Mouse (Mus musculus) ES-Bruce4 (cell line): ENCODE measurements around the gene Marveld3.

Experiments used
- CTCF ChIP-seq: IDR thresholded peaks from one replicate; pipeline ENCODE4 v1.8.1; 2011; ENCODE audit warnings: low read depth, low read length
- POLR2A ChIP-seq: IDR thresholded peaks from one replicate; pipeline ENCODE4 v1.8.1; 2011; ENCODE audit warnings: low read length; ENCODE audit not compliant: insufficient read depth

GRCm38 (mm10) chr8:109945694-109946093, 16.3 kb downstream of the Marveld3 start:
- TF ChIP-seq CTCF (no peak), POLR2A (no peak)
